Mouse (Mus musculus) embryonic fibroblast, embryonic 13.5 days (primary cell): ENCODE data around the gene Sema5b.

Source experiments
- CTCF ChIP-seq: IDR thresholded peaks from 2 replicates; pipeline ENCODE4 v1.5.1; 2011; ENCODE audit warnings: mild to moderate bottlenecking, control low read depth, low read length, moderate library complexity, borderline replicate concordance; ENCODE audit not compliant: insufficient read depth
- POLR2A ChIP-seq: IDR thresholded peaks from 2 replicates; pipeline ENCODE4 v1.6.1; 2011; ENCODE audit warnings: low read depth, mild to moderate bottlenecking, control low read depth, low read length, moderate library complexity

- no peak for TF ChIP-seq POLR2A
- no peak for TF ChIP-seq CTCF
Measured at GRCm38 (mm10) chr16:35713606-35714005, 172.7 kb downstream of the Sema5b start.
